Mouse (Mus musculus) ovary, postnatal 14 days (tissue): ENCODE measurements around the gene Hivep3.

ENCODE experiments used
- DNase-seq: peaks from one replicate; pipeline ENCODE4 v3.0.0; 2022; ENCODE audit warnings: low spot score

The Hivep3 gene

DNA sequence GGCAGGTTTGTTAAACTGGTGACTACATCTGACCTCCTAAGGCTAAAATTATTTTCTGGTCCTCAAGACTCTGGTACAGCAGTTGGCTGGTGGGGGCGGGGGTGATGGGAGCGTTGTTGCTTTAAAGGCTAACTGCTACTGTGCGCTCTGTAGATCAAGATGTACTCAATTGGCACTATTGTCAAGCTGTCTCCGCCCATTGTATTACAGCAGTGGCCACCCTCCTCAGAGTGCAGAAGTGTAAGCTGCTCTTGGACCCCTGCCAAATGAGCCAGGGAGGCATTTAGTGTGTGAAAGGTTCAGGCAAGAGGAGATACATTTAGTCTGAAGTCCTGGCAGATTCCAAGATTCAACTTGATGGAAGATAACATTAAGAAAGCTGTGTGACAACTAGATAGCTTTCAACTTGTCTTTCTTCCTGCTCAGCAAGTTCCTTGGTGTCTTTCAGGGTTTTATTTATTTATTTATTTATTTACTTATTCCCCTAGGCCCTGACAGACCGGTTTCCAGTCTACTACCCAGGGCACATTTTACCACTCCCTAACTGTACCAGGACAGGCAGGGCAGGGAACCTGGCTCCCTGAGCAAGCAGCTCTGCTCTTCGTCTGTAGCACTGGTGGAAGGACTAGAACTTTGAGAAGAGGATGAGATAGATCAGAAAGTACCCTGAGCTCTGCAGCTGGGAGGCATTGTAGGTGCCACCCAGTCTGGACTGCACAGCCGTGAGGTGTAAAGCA, 83.2 kb downstream of the Hivep3 start:
- peak; percentile 21 for DNase-seq

- no peak for DNase-seq
These were observed 92.4 kb downstream of the Hivep3 start for GRCm38 (mm10) chr4:119825956-119826355.

- no peak for DNase-seq
These were observed 94.8 kb downstream of the Hivep3 start for GRCm38 (mm10) chr4:119828386-119828785.

DNA sequence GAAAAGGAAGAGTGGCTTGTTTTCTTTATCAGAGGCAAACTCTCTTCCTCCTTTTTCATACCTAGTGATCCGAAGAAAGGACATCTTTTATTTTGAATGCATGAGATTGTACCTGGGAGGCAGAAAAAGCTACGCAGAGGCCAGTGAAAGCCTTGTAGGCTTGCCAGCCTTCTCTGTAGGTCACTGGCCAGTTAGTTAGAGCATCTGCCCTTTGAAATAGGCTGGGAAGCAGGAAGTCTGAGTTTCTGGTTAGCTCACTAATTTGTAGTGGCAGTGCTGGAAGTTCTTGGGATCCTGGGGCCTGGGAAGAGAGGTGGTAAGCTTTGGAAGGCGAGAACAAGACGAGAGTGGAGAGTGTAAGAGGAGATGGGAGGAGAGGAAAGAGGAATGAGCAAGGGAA, 95.4 kb downstream of the Hivep3 start:
- no peak for DNase-seq

DNA sequence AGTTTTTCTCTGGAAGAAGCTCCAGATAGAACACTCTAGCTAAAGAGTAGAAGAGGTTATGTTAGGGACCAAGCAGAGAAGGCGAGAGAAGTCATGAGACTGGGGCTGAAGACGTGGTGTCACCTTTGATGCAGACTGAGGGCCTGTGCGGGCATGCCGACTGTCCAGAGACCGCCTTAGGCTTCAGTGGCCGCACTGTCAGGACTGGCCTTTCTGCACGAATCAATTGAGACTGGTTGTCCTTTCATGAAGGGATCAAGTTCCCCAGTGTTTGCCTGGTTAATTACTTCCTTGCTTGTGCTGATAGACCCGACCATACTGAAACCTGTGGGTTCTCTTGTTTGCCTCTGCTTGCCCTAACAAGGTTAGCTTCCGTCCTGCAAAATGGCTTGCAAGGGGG, 99.7 kb downstream of the Hivep3 start:
- no peak for DNase-seq

GRCm38 (mm10) chr4:119833884-119834283, 100.3 kb downstream of the Hivep3 start:
- no peak for DNase-seq

GRCm38 (mm10) chr4:119836181-119836580, 102.6 kb downstream of the Hivep3 start:
- DNase-seq, result no peak

DNA sequence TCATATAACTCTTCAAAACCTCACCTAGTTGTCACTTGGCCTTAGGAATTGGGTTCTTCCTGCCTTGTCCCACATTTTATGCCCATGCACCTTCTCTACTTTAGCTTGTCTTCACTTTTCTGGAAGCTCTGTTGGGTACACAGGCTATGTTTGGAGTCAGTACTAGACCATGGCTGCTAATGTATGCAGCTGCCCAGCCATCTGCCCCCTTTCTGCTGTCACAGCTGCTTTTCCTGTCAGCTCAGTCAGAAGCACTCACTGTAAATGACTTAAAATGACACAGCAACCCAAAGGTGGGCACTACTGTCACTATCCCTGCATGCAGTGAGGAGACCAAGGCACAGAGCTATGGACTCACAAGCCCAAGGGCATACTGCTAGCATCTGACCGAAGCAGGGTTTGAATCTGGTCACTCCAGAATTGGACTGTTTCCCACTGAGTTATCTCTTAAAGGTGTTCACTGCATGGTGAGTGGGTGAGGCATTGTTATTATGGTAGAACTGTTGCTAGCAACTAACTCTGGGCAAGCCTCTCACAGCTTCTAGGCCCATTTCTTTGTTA, 104.0 kb downstream of the Hivep3 start:
- no peak for DNase-seq

DNA sequence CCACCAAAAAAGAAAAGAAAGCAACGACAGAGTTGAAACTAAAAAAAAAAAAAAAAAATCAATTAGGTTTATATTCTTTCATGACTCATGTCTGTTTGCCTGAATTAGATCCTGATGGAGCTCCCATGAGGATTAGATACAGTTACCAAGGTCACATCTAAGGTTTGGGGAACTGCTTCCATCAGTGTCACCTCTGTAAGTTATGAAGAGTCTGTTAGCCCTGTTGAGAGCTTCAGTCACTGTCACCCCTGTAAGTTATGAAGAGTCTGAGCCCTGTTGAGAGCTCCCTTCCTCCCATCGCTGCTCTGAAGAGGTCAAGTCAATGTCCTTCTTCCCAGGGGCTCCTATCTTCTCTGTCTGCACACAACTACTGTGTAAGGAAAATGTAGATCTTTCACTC, 104.7 kb downstream of the Hivep3 start:
- DNase-seq, result no peak

GRCm38 (mm10) chr4:119843294-119843693, 109.7 kb downstream of the Hivep3 start:
- DNase-seq, result no peak

DNA sequence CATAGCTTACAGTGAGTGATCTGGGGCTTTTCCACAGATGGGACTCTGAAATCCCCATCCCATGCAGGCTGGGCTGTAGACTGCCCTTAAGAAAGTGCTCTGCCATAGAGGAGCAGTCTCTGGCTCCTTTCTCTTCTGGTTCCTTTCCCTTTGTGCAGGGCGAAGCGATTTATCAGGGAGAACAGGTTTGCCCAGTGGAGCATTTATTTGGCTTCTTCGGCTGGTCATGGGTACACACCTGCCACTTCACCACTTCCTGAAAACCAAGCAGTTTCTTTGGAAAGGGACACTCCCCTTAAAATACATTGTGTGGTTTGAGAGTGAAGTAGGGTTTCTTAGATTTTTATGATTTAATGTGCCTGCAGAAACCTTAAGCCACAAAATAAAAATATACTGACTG, 110.7 kb downstream of the Hivep3 start:
- no peak for DNase-seq

- no peak for DNase-seq
These were observed 112.1 kb downstream of the Hivep3 start for GRCm38 (mm10) chr4:119845596-119846161.

- peak; percentile 46 for DNase-seq
These were observed 118.9 kb downstream of the Hivep3 start for GRCm38 (mm10) chr4:119852483-119852882.

DNA sequence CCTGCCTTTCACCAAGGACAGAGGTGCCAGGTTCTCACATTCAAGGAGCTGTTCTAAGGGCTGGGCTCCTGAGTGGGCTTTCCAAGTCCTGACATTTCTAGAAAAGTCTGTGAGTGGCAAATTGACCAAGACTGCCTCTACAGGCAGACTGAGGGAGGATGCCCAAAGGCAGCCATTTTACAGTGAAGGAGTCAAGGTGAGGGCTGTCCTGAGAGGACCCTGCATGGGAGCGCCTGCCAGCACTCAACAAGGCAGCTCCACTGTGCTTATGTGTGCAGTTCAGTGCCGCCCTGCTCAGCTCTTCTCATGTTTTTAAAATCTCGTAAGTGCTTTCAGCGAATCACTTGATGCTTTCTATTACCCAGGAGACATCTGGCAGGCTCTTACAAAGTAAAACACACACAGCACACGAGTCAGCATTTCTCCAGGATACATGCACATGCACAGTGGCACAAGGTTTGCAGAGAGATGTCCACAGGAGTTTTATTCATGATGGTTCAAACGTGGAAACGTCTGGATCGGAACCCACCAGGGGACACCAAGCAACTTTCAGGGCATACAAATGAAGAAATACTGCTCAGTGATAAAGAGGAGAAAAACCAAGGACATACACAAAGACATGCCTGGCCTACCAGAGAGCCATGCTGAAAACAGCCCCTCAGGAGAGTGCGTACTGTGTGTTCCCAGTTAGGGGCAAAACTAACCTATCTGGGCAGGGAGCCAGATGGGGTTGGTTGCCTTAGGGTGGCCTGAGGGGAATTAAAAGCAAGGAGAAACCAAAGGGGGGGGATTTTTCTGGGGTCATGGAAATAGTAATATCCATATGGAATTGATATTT, 120.9 kb downstream of the Hivep3 start:
- no peak for DNase-seq

DNA sequence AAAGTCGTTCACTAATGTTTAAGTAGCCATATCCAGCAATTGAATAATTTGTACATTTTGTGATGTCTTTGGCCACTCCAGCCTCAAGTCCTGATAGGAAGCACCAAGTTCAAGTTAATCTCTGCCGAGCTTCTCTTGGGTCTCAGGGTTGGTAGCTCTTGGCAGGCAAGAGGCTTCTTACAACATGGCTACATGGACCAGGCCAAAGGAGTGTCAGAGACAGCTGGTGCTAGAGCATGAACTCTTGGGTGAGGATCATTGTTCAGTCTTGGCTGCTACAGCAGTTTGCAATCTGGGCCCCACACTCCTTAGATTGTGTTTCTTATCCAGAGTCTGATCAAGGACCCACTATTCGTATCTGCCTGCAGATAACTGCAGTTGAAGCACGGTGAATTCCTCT, 125.9 kb downstream of the Hivep3 start:
- DNase-seq, result no peak

GRCm38 (mm10) chr4:119861001-119861400, 127.4 kb downstream of the Hivep3 start:
- no peak for DNase-seq

DNA sequence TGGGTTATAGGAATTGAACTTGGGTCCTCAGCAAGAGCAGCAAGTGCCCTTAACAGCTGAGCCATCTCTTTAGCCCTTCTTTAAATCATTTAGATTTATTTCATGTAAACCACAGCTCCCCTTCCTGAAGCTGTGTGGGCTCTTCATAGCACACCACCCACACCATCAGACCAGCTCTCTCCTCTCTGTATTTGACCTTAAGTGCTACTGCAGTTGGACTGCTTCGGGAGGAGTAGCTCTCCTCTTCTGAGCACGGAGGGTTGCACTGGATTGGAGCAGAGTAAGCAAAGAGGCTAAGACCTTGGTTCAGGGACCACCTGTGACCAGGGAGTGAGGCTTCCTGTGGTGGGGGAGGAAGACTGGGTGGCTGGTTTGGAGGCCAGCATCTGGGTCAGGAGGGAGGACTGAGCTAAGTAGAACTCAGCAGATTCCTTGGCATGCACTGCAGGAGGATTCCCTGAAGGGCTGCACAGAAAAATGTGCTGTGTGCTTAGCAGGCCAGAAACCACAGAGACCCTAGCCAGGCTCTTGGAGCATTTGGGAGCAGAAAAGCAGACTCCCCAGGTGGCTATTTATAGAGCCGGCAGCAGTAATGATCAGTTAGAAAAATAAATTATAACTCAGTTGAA, 132.4 kb downstream of the Hivep3 start:
- DNase-seq, result peak; percentile 14

GRCm38 (mm10) chr4:119867132-119867531, 133.5 kb downstream of the Hivep3 start:
- no peak for DNase-seq

- no peak for DNase-seq
These were observed 136.8 kb downstream of the Hivep3 start for GRCm38 (mm10) chr4:119870411-119870810.

- DNase-seq, result no peak
These were observed 137.9 kb downstream of the Hivep3 start for GRCm38 (mm10) chr4:119871441-119871840.

DNA sequence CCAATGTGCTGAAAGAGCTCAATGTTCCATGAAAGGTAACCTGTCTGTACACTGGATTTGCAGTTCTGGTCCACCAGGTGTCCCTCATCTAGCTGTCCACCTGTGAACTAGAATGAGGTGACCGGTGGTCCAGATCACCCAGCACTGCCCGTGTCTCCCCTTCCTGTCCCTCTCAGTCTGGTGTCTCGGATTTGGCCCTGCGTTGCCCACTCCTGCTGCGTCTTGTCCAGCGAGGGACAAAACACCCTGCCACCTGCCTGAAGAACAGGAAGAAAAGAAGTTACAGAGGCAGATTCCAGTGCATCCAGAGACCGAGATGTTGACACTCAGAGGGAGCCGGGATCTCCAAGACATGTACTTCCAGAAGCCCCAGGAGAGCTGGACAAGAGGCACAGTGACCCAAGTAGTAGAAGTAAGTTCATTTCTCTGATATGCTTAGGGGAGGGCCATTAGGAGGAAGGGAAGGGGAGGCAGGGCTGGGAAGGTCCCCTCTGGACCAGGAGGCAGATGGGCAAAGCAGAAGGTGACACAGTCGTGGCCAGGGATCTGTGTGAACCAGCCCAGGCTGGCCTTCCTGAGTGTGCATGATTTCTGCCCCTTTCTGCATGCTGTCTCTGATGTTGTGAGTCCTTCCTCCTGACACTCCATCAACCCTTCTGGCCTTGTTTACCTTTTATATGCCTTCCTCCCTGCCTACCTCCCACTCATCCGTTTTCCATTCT, 138.4 kb downstream of the Hivep3 start:
- DNase-seq, result no peak

- DNase-seq, result no peak
These were observed 140.4 kb downstream of the Hivep3 start for GRCm38 (mm10) chr4:119873935-119874334.
